Mouse (Mus musculus): ENCODE results near the gene Hmga1. TPM values are rescaled to one million over a fixed set of nuclear protein-coding genes. Genes with fewer than 3 reads are reported as not detected.
A peak's percentile ranks its signal among the peaks of the same experiment; 100 is the strongest.

The Hmga1 gene
- polyA plus RNA-seq, 1 experiment from 2014 or later, result 193 TPM

DNA sequence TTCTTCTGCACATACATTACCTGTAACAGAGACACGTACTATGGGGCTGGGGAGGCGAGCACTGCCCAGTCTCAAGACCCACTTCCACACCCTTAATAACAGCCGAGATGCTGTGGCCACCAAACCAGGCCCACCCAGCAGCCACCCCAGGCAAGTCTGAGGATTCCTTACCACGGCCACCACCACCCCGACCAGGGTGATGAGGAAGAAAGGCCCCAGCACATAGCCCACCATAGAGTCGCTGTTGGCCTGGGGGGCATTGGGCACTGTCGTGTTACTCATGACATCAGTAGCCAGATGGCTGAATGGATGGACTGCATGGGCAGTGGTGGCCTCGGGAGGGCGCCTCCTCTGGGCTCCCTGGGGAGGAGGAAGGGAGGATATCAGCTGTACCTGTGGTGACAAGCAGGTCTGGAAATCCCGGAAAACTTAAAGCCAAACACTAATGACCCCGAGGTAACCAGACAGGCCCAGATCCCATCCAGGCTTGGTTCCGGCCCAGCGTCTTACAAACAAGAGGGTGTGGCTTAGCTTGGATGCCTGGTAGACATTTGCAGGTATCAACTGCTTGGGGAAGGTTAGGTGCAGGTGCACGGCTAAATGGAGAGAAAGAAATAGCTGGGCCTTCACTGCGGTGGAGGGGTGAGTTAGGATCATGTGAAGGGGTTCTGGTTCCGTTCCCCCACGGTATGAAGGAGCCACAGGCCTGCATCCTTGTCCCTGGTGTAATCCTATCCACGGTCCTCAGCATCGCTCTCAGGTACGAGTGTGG lies 8.3 kb downstream of the Hmga1 start:
- Histone ChIP-seq H3K9me3 (no peaks in the 10 kb centered on the region), H3K36me3 (no peaks in the 10 kb centered on the region), H3K27me3 (replicated peaks) (no peaks in the 10 kb centered on the region), H3K4me2 (peak overlapping the region; percentile 97), H3K27ac (no peak overlapping the region), H3K9ac (peak overlapping the region; percentile 51; the same call in 1 of the 2 replicates), H3K4me1 (peaks cover 21% of the 10 kb centered on the region), H3K4me3 (replicated peaks) (peak overlapping the region; percentile 68)
- no peak for ATAC-seq (ENCODE audit: insufficient read depth, low FRiP score, low read depth)
- WGBS, result 16% methylated on average over 20 of the region's 20 CpGs

DNA sequence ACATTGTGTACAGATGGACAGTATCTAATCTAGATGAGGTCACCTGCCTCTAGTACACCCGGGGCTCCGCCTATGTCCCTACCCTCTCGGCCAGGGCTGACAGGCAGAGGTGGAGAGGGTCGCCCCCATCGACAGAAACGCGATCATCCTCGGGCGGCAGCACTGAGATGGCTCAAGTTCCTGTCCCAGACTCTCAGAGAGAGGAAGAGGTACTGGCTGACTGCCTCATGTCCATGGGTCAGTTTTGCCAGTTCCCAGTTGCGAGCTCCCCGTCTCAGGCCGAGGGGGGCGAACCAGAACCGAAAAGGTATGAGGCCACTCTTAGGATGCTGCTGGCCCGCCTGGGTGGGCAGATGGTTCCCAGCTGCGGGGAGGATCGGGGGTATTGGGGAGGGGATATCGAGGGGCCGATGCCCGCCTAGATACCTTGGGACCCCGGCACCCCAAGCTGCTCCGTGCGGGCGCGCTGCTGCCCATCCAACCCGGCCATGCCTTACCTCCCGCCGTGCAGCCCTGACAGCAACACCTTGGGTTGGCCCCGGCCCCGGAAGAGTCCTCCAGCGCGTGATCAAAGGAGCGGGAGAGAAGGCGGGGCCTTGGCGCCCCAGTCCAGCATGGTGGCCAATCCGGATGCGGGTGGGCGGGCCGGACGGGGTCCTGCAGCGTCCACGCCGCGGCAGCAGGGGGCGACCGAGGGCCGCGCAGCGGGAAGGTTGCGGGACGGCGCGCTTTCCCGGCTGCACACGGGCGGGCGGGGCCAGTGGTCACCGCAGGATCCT lies 9.1 kb downstream of the Hmga1 start, which contains the start of gene AI413582:
Gene AI413582, minus strand, starts transcription at position 594 of the 779 bp plus-strand sequence.
- peak within 1 kb of the TSS; percentile 68 for H3K4me3 ChIP-seq (replicated peaks)
- peak within 1 kb of the TSS; percentile 27; the same call in 1 of the 2 replicates for H3K27ac ChIP-seq
- H3K9me3 ChIP-seq, result no peaks in the 10 kb centered on the region
- peaks cover 21% of the 10 kb centered on the region for H3K4me1 ChIP-seq
- H3K36me3 ChIP-seq, result no peaks in the 10 kb centered on the region
- peak within 1 kb of the TSS; percentile 97 for H3K4me2 ChIP-seq
- peak within 1 kb of the TSS; percentile 51 for H3K9ac ChIP-seq
- H3K27me3 ChIP-seq (replicated peaks), result no peaks in the 10 kb centered on the region
- peak; percentile 92 for ATAC-seq (ENCODE audit: insufficient read depth, low FRiP score, low read depth)
- WGBS, result under 1% methylated on average over 58 of the region's 58 CpGs

DNA sequence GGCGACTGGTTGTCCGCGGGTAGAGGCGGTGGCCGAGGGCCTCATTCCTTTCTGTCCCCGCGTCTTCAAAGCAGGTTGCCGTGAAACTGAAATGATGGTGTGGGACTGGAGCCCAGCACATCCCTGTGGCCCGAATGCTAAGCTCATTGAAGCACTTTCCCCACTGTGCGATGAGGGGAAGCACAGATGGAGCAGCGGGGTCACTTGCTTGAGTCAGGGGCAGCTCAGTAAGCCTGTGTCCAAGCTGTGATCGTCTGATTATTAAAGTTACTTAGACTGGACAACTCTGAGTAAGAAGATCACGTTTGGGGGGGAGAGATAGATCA lies 9.6 kb downstream of the Hmga1 start:
- Histone ChIP-seq H3K4me3 (replicated peaks) (peak overlapping the region; percentile 68), H3K36me3 (no peaks in the 10 kb centered on the region), H3K4me1 (peaks cover 21% of the 10 kb centered on the region), H3K27me3 (replicated peaks) (no peaks in the 10 kb centered on the region), H3K27ac (no peak overlapping the region), H3K9ac (0 out of 2 replicates have a peak overlapping the region, but pooled peaks have one; percentile 4), H3K9me3 (no peaks in the 10 kb centered on the region), H3K4me2 (peak overlapping the region; percentile 97)
- WGBS, result under 1% methylated on average over 13 of the region's 13 CpGs
- ATAC-seq (ENCODE audit: insufficient read depth, low FRiP score, low read depth), result no peak

DNA sequence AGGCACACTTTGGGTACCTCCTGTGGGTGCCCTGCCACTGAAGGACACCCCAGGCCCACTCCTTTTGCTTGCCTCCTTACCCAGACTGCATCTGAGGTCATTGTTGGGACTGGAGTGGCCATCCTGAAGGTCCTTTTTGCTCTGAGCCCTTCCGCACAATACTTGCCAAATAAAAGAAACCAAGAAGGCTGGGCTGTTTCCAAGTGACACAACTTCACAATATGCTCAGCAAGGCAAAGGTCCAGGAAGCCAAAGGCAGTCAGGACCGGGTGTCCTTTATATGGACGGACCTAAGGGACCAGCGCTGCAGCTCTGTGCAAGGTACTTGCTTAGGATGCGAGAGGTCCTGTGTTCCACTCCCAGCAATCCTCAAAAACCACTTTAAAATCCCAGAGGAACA lies 11.9 kb downstream of the Hmga1 start:
- no peaks in the 10 kb centered on the region for H3K27me3 ChIP-seq (replicated peaks)
- 88% methylated on average over 5 of the region's 5 CpGs for WGBS

DNA sequence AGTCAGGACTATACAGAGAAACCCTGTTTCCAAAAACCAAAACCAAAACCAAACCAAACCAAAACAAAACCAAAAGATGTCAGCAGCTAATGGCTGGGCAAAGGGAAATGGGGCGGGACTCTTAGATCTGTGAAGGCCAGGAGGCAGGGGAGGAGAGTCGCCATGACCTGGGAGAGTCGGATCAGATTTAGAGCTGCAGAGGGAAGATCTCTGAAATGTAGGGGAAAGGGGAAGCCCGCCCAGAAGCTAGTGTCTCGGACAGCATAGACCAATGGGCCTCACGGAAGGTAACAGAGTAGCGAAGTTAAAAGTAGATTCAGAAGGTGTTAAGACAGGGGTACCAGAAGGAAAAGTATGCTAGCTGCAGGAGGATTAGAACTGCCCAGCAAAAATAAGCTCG lies 15.0 kb downstream of the Hmga1 start:
- no peaks in the 10 kb centered on the region; the same call in 1 of the 2 replicates for H3K36me3 ChIP-seq
- 0 out of 2 replicates have a peak, but pooled peaks cover 9% of the 10 kb centered on the region for H3K4me1 ChIP-seq
- ATAC-seq (ENCODE audit: insufficient read depth, low FRiP score, low read depth), result no peak
- no peaks in the 10 kb centered on the region for H3K27me3 ChIP-seq (replicated peaks)
- H3K9ac ChIP-seq, result no peak overlapping the region
- H3K4me3 ChIP-seq (replicated peaks), result no peak overlapping the region
- WGBS, result 71% methylated on average over 8 of the region's 8 CpGs
- no peak overlapping the region for H3K27ac ChIP-seq
- H3K9me3 ChIP-seq, result no peaks in the 10 kb centered on the region
- no peak overlapping the region for H3K4me2 ChIP-seq

More for the DNA sequence above, 11.9 kb downstream of the Hmga1 start:
- Histone ChIP-seq H3K9me3 (no peaks in the 10 kb centered on the region), H3K4me1 (peaks cover 16% of the 10 kb centered on the region; the same call in 1 of the 2 replicates), H3K36me3 (no peaks in the 10 kb centered on the region; the same call in 1 of the 2 replicates), H3K4me3 (replicated peaks) (no peak overlapping the region), H3K9ac (no peak overlapping the region), H3K27ac (no peak overlapping the region), H3K4me2 (no peak overlapping the region)
- no peak for ATAC-seq (ENCODE audit: insufficient read depth, low FRiP score, low read depth)

DNA sequence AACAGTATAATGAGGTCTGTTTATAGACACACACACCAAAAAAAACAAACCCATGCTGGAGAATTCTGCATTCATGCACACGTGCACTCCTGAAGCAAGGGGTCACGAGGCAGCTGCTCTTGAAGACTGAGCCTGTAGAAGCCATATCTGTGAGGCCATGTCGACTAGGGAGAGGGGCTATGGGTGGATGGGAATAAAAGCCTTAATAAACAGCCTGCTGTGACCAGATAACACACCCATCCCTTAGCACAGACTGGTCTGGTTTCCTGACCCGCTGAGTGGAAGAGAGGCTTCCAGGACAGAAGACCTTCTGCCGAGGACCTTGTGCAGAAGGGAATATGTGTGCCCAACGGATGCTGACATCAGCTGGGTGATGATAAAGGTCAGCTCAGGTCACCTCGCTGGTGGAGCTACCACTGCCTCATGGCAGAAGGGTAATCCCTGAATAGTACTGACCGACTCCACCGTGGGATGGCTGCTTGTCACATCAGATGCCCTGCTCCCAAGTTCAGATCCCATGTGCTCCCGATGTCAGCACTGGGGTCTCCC lies 17.5 kb downstream of the Hmga1 start:
- Histone ChIP-seq H3K9ac (no peak overlapping the region), H3K27me3 (replicated peaks) (no peaks in the 10 kb centered on the region), H3K27ac (no peak overlapping the region), H3K4me1 (0 out of 2 replicates have a peak, but pooled peaks cover 6% of the 10 kb centered on the region), H3K36me3 (peaks cover 7% of the 10 kb centered on the region; the same call in 1 of the 2 replicates), H3K9me3 (no peaks in the 10 kb centered on the region), H3K4me2 (no peak overlapping the region), H3K4me3 (replicated peaks) (no peak overlapping the region)
- no peak for ATAC-seq (ENCODE audit: insufficient read depth, low FRiP score, low read depth)
- 74% methylated on average over 10 of the region's 10 CpGs for WGBS

DNA sequence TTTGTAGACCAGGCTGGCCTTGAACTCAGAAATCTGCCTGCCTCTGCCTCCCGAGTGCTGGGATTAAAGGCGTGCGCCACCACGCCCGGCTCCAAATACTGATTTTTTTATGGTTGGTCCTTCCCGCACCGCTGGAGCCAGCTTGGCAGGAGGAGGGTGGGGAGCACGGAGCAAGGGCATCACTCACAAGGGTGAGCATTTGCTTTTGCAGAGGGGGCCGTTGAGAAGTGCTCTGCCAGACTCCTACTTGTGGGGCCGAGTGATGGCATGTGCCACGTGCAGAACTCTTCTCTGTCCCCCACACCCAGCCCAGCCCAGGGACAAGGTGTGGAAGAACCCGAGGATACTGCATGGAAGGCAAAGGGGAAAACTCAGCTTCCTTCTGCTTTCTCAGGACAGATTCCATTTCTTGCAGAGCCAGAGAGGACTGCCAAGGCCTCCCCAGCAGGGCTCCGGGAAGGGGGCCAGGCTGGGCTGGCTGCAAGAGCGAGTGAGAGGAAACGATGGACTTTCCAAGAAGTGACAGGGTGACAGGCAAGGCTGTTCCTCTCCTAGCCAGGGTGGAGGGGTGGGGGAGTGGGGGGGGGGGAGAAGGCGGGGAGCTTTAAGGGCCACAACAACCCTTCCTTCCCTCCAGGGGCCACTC lies 18.3 kb downstream of the Hmga1 start:
- Histone ChIP-seq H3K9ac (no peak overlapping the region), H3K4me3 (replicated peaks) (no peak overlapping the region), H3K9me3 (no peaks in the 10 kb centered on the region), H3K27me3 (replicated peaks) (no peaks in the 10 kb centered on the region), H3K4me2 (no peak overlapping the region), H3K4me1 (0 out of 2 replicates have a peak, but pooled peaks cover 6% of the 10 kb centered on the region), H3K36me3 (peaks cover 10% of the 10 kb centered on the region), H3K27ac (no peak overlapping the region)
- ATAC-seq (ENCODE audit: insufficient read depth, low FRiP score, low read depth), result no peak
- WGBS, result 86% methylated on average over 16 of the region's 16 CpGs

DNA sequence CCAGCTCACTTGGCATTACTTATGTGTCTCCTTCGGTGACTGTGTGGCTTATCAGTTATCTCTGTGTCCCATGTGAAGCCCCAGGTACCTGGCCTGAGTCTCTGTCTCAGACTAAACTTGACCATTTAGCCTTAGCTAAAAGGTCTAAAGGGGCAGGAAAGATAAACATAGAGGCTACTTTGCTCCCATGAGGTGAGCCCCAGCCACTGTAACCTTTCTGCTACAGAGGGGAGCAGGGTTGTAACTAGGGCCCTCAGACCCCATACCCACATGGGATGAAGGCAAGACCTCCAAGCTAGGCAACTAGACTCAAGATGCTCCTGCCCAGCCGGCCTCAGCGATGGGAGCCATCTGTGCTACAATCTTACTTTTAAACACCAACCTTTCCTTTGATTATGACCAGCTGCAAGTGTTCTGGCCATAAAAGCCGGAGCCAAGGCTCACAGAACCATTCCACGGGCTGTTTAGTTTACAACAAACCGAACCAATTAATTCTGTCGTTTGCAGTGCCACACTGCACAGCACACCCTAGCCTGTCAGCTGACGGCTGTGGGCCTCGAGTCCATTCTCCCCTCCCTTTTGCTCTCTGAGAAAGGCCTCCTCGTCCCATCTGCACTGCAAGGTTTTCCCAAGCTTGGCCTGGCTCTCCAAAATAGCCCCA lies 18.9 kb downstream of the Hmga1 start:
- 61% methylated on average over 10 of the region's 10 CpGs for WGBS
- ATAC-seq (ENCODE audit: insufficient read depth, low FRiP score, low read depth), result no peak

DNA sequence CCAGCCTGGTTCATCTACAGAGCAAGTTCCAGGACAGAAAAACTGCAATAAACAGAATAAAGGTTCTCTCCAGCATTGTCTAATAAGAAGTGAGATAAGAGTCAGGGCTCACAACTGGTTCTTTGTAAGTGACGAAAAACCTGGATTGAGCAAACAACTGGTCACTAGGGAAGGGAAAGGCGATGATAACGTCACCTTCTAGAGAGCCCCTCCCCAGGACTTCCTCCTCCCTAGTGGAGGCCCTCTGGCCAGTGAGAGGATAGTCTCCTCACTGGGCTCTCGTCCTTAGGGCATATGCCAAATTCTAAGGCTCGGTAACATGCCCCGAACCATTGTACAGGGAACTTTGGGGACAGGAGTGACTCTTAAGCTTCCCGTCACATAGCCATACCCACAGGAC lies 19.8 kb downstream of the Hmga1 start:
- 77% methylated on average over 7 of the region's 7 CpGs for WGBS
- Histone ChIP-seq H3K9ac (no peak overlapping the region), H3K4me1 (0 out of 2 replicates have a peak, but pooled peaks cover 6% of the 10 kb centered on the region), H3K4me2 (no peak overlapping the region), H3K27me3 (replicated peaks) (no peaks in the 10 kb centered on the region), H3K4me3 (replicated peaks) (no peak overlapping the region), H3K27ac (no peak overlapping the region), H3K9me3 (no peaks in the 10 kb centered on the region), H3K36me3 (peaks cover 19% of the 10 kb centered on the region)
- ATAC-seq (ENCODE audit: insufficient read depth, low FRiP score, low read depth), result 0 out of 2 replicates have a peak, but pooled peaks have one; percentile 33

More for the DNA sequence above, 18.9 kb downstream of the Hmga1 start:
- Histone ChIP-seq H3K4me3 (replicated peaks) (no peak overlapping the region), H3K9ac (no peak overlapping the region), H3K36me3 (peaks cover 14% of the 10 kb centered on the region), H3K27me3 (replicated peaks) (no peaks in the 10 kb centered on the region), H3K4me2 (no peak overlapping the region), H3K4me1 (0 out of 2 replicates have a peak, but pooled peaks cover 6% of the 10 kb centered on the region), H3K9me3 (no peaks in the 10 kb centered on the region), H3K27ac (no peak overlapping the region)

DNA sequence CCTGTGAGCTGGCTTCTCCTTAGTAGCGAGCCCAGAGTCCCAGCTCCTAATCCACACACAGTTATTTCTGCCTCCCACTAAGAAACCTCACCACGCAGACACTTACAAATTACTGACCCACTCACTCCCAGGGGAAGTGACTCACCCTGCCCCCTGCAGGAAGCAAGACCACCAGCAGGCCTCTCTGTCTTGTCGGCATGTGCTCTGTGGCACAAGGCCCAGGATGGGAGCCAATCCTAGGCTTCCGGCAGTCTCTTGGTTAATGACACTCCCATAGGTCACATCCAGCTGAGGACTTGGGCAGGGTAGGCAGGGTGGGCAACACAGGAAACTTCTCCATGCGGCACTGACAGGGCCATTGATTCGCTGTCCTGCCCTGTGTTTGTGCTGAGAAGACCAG lies 21.2 kb downstream of the Hmga1 start:
- Histone ChIP-seq H3K9me3 (no peaks in the 10 kb centered on the region), H3K36me3 (peaks cover 27% of the 10 kb centered on the region), H3K27ac (no peak overlapping the region), H3K9ac (no peak overlapping the region), H3K4me1 (0 out of 2 replicates have a peak, but pooled peaks cover 6% of the 10 kb centered on the region), H3K27me3 (replicated peaks) (no peaks in the 10 kb centered on the region), H3K4me3 (replicated peaks) (no peak overlapping the region), H3K4me2 (no peak overlapping the region)
- no peak for ATAC-seq (ENCODE audit: insufficient read depth, low FRiP score, low read depth)
- WGBS, result 63% methylated on average over 6 of the region's 6 CpGs

DNA sequence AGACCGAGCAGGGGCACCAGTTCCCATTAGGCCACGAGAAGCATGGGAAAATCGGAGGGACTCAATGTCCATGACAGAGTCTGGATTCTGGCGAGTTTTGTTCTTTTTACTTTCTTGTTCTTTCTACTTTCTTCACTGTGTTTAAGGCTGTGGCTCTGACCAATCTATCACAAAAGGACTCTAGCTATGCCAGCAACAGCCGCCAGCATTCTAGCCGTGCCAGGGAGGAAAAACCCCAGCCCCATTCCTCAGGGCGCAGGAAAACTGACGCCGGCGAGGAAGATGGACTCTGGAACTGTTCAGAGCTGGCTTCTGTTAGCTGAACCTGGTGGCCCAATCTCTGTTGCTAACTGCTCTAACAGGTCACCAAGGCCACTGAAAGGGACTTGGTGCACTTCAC lies 22.2 kb downstream of the Hmga1 start:
- WGBS, result 95% methylated on average over 10 of the region's 10 CpGs
- Histone ChIP-seq H3K36me3 (peaks cover 33% of the 10 kb centered on the region), H3K4me3 (replicated peaks) (no peak overlapping the region), H3K4me1 (0 out of 2 replicates have a peak, but pooled peaks cover 6% of the 10 kb centered on the region), H3K27me3 (replicated peaks) (no peaks in the 10 kb centered on the region), H3K9ac (no peak overlapping the region), H3K4me2 (no peak overlapping the region), H3K27ac (no peak overlapping the region), H3K9me3 (no peaks in the 10 kb centered on the region)
- no peak for ATAC-seq (ENCODE audit: insufficient read depth, low FRiP score, low read depth)
